Mouse (Mus musculus) forebrain, embryonic 13.5 days (tissue): Measurements from ENCODE around the gene Adamts14. TPM values are rescaled to one million over a fixed set of nuclear protein-coding genes. Genes with fewer than 3 reads are reported as not detected.

Source experiments
- ATAC-seq: fragments of 200-750 bp; cut with Nextera tagmentation; 2 replicates; pipeline ENCODE4 v1.8.0; 2017
- H3K27ac ChIP-seq: fragments of 300-500 bp; sonication (generic); 2 replicates; pipeline ENCODE4 v1.5.1; 2015; ENCODE audit warnings: inconsistent platforms, mild to moderate bottlenecking, moderate library complexity
- H3K27me3 ChIP-seq: fragments of 300-500 bp; sonication (generic); 2 replicates; pipeline ENCODE4 v1.6.1; 2015; ENCODE audit warnings: mild to moderate bottlenecking, inconsistent platforms
- H3K36me3 ChIP-seq: fragments of 300-500 bp; sonication (generic); 2 replicates; pipeline ENCODE4 v1.6.1; 2015; ENCODE audit warnings: mild to moderate bottlenecking, inconsistent platforms; ENCODE audit not compliant: poor library complexity, severe bottlenecking
- H3K4me1 ChIP-seq: fragments of 300-500 bp; sonication (generic); 2 replicates; pipeline ENCODE4 v1.6.1; 2015; ENCODE audit warnings: inconsistent platforms
- H3K4me2 ChIP-seq: fragments of 300-500 bp; sonication (generic); 2 replicates; pipeline ENCODE4 v1.6.1; 2015; ENCODE audit warnings: inconsistent platforms, mild to moderate bottlenecking, moderate library complexity
- H3K4me3 ChIP-seq: fragments of 300-500 bp; sonication (generic); 2 replicates; pipeline ENCODE4 v1.5.1; 2015; ENCODE audit warnings: mild to moderate bottlenecking, inconsistent platforms
- H3K9ac ChIP-seq: fragments of 300-500 bp; sonication (generic); 2 replicates; pipeline ENCODE4 v1.6.1; 2015; ENCODE audit warnings: mild to moderate bottlenecking, inconsistent platforms
- H3K9me3 ChIP-seq: fragments of 300-500 bp; sonication (generic); replicated peaks from 2 replicates; pipeline ENCODE4 v1.6.1; 2016; ENCODE audit warnings: inconsistent platforms
- WGBS: fragments of 180-500 bp; shearing (Covaris S2); methylation state at CpG from one replicate; pipeline ENCODE4 v1.1.7; 2015; 5-methylcytosine and 5-hydroxymethylcytosine counted together
- polyA plus RNA-seq: library from polyadenylated mRNA; unstranded; fragments of >200 nt; fragmentation: Nextera tagmentation; extraction: Ambion mirVana; gene quantifications from 2 replicates; pipeline ENCODE4 v1.2.1, GENCODE M21; 2015

Gene Adamts14
- polyA plus RNA-seq, 1 experiment from 2014 or later = 0.13 TPM

DNA sequence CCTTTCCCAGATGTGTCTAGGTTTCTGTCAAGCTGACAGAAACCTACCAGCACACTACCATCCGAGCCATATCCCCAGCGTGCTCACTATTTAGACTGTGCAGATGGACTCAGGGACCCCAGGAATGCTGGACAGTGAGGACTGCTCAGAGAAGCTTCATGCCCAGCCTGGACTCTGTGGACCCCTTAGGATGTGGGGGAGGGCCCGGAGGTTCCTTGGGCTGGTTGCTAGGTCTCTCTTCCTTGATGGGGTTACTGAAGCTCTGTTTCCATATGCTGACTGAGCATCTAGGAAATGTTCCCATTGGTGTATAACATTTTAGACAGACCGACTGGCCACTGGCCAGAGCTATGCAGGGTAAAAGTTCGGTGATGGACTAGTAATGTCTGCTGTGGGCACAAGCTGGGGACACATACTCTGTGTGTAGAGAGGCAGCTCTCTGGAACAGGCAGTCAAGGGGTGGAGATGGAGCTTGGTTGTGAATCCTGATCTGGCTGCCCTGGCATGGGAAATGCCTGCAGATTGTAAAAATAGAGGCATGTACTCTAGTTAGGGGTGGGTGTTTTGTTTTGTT, 77.4 kb downstream of the Adamts14 start:
- H3K4me3 ChIP-seq = no peak overlapping the region
- WGBS = 89% methylated on average over 5 of the region's 5 CpGs
- no peak overlapping the region for H3K4me2 ChIP-seq
- H3K9ac ChIP-seq = no peak overlapping the region
- H3K27me3 ChIP-seq = no peaks in the 10 kb centered on the region
- ATAC-seq = no peak
- H3K36me3 ChIP-seq = no peaks in the 10 kb centered on the region
- no peaks in the 10 kb centered on the region for H3K9me3 ChIP-seq
- H3K27ac ChIP-seq = no peak overlapping the region
- H3K4me1 ChIP-seq = no peaks in the 10 kb centered on the region

DNA sequence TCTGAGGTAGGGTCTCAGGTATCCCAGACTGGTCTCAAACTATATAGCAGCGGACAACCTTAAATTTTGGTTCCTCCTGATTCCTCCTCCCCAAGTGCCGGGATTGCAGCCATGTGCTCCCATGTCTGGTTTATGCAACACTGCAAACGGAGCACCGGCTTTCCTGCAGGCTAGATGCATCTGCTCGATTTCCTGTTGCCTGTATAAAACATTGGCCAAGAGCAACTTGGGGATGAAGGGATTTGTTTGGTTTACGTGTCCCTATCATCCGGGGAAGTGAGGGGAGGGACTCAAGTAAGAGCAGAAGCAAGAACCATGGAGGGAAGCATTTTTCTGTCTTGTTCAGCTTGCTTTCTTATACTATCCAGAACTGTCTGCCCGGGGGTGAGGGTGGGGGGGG, 78.0 kb downstream of the Adamts14 start:
- H3K9ac ChIP-seq = no peak overlapping the region
- no peak overlapping the region for H3K4me2 ChIP-seq
- H3K4me3 ChIP-seq = no peak overlapping the region
- H3K36me3 ChIP-seq = no peaks in the 10 kb centered on the region
- H3K27ac ChIP-seq = no peak overlapping the region
- H3K4me1 ChIP-seq = no peaks in the 10 kb centered on the region
- H3K9me3 ChIP-seq = no peaks in the 10 kb centered on the region
- ATAC-seq = no peak
- 90% methylated on average over 8 of the region's 8 CpGs for WGBS
- H3K27me3 ChIP-seq = no peaks in the 10 kb centered on the region

DNA sequence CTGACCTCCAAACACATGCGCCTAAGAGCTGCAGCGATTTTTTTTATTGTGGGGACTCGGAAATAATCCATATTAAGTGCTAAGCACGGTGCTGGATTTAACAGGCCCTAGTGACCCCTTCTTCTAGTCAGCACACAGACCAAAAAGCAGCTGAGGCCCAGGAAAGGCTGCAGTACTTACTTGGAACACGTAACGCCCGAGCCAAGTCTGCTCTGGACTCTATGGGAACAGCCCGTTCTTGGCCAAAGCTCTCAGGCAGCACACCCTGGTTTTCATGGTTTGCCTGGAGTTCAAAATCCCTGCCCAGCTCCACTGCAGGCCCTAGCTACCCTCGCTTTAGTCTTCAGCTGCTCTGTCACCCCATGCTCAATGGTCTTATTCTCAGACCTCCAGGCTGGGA, 78.6 kb downstream of the Adamts14 start:
- H3K4me2 ChIP-seq = no peak overlapping the region
- no peak for ATAC-seq
- no peak overlapping the region for H3K4me3 ChIP-seq
- H3K27me3 ChIP-seq = no peaks in the 10 kb centered on the region
- H3K36me3 ChIP-seq = no peaks in the 10 kb centered on the region
- H3K4me1 ChIP-seq = no peaks in the 10 kb centered on the region
- 84% methylated on average over 9 of the region's 9 CpGs for WGBS
- H3K9ac ChIP-seq = no peak overlapping the region
- no peak overlapping the region for H3K27ac ChIP-seq
- no peaks in the 10 kb centered on the region for H3K9me3 ChIP-seq

DNA sequence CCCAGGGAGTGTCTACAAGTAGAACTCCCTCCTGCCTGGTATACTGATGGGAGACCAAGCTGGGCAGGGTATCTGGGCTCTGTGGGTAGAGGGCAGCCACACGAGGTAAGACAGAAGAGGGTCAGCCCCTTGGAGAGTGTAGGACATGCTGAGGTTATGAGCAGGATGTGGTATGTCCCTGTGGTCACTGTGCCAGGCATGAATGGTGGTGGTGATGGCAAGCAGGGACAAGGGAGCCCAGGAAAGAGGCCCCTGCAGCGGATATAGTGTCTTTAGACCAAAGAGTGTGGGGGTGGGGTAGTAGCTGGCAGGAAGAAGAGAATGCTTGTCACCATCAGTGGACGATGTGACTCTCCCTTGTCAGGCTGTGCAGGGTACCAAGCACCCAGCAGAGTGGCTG, 85.2 kb downstream of the Adamts14 start:
- WGBS = 77% methylated on average over 3 of the region's 3 CpGs
- Histone ChIP-seq H3K9ac (no peak overlapping the region), H3K4me3 (no peak overlapping the region), H3K27ac (no peak overlapping the region), H3K4me2 (no peak overlapping the region), H3K36me3 (no peaks in the 10 kb centered on the region), H3K4me1 (no peaks in the 10 kb centered on the region), H3K27me3 (peaks cover 2% of the 10 kb centered on the region; the same call in 1 of the 2 replicates), H3K9me3 (no peaks in the 10 kb centered on the region)
- no peak for ATAC-seq

DNA sequence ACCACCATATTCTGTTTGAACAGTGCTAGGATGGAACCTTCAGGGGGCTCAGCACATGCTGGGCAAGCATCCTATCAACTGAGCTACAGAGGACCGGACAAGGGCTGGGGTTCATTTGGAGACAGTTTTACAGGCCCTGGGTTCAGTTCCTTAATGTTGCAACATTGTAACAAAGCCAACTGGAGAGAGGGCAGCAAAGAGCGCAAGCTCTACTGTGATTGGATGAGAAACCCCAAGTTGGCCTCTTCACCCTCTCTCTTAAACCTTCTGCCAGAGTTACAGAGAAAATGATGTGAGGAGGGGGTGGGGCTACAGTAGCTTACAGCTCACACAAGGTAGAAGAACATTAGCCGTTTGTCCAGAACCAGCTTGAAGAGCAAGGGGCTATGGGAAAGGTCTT, 86.2 kb downstream of the Adamts14 start:
- Histone ChIP-seq H3K9ac (no peak overlapping the region), H3K4me1 (no peaks in the 10 kb centered on the region), H3K27me3 (peaks cover 2% of the 10 kb centered on the region; the same call in 1 of the 2 replicates), H3K4me2 (no peak overlapping the region), H3K9me3 (no peaks in the 10 kb centered on the region), H3K27ac (no peak overlapping the region), H3K36me3 (no peaks in the 10 kb centered on the region), H3K4me3 (no peak overlapping the region)
- ATAC-seq = no peak
- 83% methylated on average over 3 of the region's 3 CpGs for WGBS

DNA sequence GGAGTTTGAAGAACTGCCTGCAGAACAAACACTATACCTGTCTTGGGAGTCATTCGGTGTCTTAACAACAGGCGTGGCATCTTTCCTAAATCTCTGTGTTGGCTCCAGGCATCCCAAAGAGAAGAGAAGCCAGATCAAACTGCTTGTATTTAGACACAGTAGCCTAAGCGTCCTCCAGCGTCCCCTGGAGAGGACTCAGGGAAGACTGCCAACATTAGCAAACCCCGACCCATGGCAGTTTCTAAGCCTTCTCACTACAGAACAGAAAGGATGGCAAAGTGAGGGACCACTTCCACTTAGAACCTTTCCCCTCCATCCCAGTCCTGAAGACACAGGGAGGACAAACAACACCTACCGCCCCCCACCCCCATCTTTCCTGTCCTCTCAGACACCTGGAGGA, 93.3 kb downstream of the Adamts14 start:
- WGBS = 77% methylated on average over 6 of the region's 6 CpGs

DNA sequence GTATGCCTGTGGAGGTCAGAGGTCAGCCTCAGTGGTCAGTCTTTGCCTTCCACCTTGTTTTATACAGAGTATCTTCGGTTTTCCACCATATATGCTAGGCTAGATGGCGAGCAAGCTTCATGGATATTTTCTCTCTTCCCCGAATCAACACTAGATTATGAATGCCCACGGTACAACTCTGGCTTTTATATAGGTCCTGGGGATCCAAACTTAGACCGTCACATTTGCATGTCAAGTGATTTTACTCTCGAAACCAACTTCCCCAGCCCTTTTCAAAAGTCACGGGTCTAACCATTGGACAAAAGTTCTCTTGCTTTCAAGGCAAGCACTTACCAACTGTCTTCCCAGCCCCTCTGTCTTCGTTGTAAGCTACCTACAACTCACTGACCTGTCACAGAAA, 94.6 kb downstream of the Adamts14 start:
- Histone ChIP-seq H3K27ac (no peak overlapping the region), H3K36me3 (no peaks in the 10 kb centered on the region), H3K9ac (no peak overlapping the region), H3K4me1 (no peaks in the 10 kb centered on the region), H3K4me3 (no peak overlapping the region), H3K9me3 (no peaks in the 10 kb centered on the region), H3K4me2 (no peak overlapping the region), H3K27me3 (no peaks in the 10 kb centered on the region)
- 85% methylated on average over 8 of the region's 8 CpGs for WGBS
- no peak for ATAC-seq

More for the DNA sequence above, 93.3 kb downstream of the Adamts14 start:
- H3K4me1 ChIP-seq = no peaks in the 10 kb centered on the region
- H3K27me3 ChIP-seq = no peaks in the 10 kb centered on the region
- no peak overlapping the region for H3K27ac ChIP-seq
- no peaks in the 10 kb centered on the region for H3K36me3 ChIP-seq
- no peak overlapping the region for H3K4me3 ChIP-seq
- no peak overlapping the region for H3K9ac ChIP-seq
- ATAC-seq = no peak
- no peak overlapping the region for H3K4me2 ChIP-seq
- H3K9me3 ChIP-seq = no peaks in the 10 kb centered on the region

DNA sequence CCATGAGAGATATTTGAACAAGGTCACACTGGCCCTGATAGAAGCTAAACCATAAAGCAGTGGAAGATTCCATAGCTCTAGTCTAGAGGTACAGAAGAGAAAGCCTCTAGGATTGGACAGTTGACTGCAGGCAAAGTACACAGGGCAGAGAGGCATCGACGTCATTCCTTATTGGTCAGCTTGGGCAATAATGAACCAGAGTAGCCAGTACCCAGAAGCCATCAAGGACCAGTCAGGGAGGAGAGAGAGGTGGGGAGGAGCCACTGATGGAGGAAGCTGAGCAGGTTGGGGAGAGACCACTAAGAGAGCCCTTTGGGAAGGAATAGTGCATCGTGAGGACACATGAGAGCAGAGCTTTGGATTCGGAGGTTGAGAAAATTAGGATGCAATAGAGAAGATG, 95.5 kb downstream of the Adamts14 start:
- Histone ChIP-seq H3K4me1 (no peaks in the 10 kb centered on the region), H3K9ac (no peak overlapping the region), H3K27me3 (no peaks in the 10 kb centered on the region), H3K4me3 (no peak overlapping the region), H3K4me2 (no peak overlapping the region), H3K9me3 (no peaks in the 10 kb centered on the region), H3K36me3 (no peaks in the 10 kb centered on the region), H3K27ac (no peak overlapping the region)
- ATAC-seq = no peak
- WGBS = 83% methylated on average over 4 of the region's 4 CpGs

DNA sequence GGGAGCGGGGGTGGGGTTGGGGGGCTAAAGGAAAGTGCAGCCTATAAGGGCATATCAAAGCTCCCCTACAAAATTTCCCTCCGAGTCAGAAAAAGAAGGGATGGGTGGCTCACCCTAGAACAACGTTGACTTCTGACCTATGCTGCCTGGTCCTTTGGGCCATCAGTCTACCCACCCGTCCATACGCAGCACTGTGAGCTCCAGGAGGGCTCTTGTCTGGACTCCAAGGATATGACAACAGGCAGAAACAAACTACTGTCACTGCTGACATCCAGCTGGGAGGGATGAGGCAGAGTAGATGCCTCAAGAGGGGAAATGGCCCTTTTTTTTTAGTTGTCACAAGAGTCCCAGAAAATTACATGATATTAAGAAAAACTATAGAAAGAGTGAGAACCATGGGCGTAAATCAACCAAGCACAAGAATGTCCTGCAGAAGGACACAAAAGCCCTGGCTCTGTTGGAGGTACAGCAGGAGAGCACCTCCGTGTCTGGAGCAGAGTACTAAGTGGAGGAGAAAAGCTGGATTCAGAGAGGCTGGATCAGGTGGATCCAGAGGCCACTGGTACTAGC, 96.9 kb downstream of the Adamts14 start:
- H3K4me2 ChIP-seq = peak overlapping the region; percentile 35
- no peak for ATAC-seq
- WGBS = 44% methylated on average over 7 of the region's 7 CpGs

DNA sequence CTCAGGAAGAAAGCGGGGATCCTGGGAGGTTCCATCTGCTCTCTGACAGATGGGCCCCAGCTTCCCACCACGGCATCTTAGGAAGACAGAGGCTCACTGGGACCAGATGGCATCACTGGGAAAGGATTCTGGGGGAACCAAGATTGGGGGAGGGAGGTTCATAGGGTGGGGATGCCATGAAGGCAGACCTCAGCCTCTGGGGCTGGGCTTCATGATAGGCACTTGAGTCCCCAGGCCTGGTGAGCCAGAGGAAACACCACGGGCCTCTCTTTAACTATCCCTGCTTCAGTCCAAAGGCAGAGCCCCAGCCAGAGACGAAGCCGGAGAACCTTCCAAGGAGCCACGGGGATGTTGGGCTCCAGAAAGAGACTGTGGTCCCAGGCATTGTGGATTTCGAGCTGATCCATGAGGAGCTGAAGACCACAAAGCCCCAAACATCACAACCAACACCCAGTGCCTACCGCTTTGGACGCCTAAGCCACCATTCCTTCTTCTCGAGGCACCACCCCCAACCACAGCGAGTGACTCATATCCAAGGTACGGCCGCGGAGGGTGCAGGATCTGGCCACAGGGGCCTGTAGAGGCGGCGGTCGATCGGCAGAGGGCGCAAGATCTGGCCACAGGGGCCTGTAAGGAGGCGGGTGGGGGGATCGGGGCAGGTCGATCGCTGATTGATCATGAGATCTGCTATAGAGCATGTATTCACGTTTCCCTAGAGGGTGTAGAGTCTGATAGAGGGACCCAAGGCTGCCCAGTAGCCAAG, 97.6 kb downstream of the Adamts14 start:
- H3K27me3 ChIP-seq = no peaks in the 10 kb centered on the region
- no peak for ATAC-seq
- H3K9me3 ChIP-seq = no peaks in the 10 kb centered on the region
- no peak overlapping the region for H3K27ac ChIP-seq
- no peak overlapping the region for H3K9ac ChIP-seq
- H3K4me1 ChIP-seq = no peaks in the 10 kb centered on the region
- H3K4me3 ChIP-seq = no peak overlapping the region
- WGBS = 18% methylated on average over 24 of the region's 24 CpGs
- no peaks in the 10 kb centered on the region for H3K36me3 ChIP-seq
- peak overlapping the region; percentile 35 for H3K4me2 ChIP-seq

More for the DNA sequence above, 96.9 kb downstream of the Adamts14 start:
- H3K4me3 ChIP-seq = no peak overlapping the region
- H3K9ac ChIP-seq = no peak overlapping the region
- no peaks in the 10 kb centered on the region for H3K9me3 ChIP-seq
- no peaks in the 10 kb centered on the region for H3K36me3 ChIP-seq
- H3K27me3 ChIP-seq = no peaks in the 10 kb centered on the region
- H3K4me1 ChIP-seq = no peaks in the 10 kb centered on the region
- no peak overlapping the region for H3K27ac ChIP-seq

DNA sequence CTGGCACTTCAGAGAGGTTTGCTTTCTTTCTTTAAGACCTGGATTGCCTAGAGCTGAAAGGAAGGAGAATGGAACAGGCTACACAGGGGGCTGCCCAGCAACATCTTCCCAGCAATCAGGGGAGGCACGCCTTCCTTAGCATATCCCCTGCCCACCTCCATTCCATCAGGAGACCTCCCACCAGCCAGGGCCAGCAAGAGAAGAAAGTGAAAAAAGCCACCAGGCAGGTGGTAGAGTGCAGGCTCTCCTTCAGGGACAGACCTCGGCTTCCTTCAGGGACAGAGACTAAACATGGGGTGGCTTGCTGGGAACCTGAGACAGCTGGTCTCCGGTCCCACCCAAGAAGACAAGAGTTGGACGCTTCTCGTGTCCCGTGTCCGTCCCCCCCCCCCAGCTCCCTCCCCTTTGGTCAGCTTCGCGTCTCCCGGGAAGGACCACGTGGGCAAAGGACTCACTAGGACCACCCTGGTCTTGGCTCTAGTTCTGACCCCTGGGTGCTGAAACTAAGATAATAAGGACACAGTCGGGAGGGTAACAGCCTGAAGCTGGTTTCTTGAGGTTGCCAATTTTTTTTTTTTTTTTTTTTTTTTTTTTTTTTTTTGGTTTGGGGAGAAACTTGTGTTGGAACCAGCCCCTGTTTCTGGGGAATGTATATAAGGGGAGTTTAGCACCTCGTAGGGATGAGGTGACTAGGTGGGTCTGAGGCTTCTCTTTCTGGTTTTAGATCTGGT, 98.4 kb downstream of the Adamts14 start:
- 51% methylated on average over 13 of the region's 13 CpGs for WGBS
- no peaks in the 10 kb centered on the region for H3K9me3 ChIP-seq
- H3K27ac ChIP-seq = no peak overlapping the region

DNA sequence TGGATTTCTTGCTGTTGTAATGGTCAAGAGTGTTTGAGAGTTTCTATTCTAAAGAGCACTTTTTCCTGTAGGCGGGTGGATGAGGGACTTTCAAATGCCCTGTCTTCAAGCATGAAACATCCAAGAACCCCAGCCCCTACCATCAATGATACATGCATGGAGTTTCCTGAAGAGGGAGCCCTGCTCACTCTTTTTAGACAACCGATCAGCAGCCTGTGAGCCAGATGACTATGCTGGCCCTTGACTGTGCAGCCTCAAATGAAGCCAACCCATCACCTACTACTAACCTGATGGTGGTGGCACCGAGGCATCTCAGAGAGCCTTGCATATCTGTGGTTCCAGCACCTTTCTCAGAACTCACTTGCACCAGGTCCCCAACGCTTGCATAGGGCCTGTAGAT, 100.7 kb downstream of the Adamts14 start:
- ATAC-seq = no peak
- no peak overlapping the region for H3K9ac ChIP-seq
- H3K27ac ChIP-seq = no peak overlapping the region
- WGBS = 82% methylated on average over 4 of the region's 4 CpGs
- H3K4me3 ChIP-seq = no peak overlapping the region
- H3K36me3 ChIP-seq = no peaks in the 10 kb centered on the region
- no peaks in the 10 kb centered on the region for H3K4me1 ChIP-seq
- no peak overlapping the region for H3K4me2 ChIP-seq
- H3K27me3 ChIP-seq = no peaks in the 10 kb centered on the region
- H3K9me3 ChIP-seq = no peaks in the 10 kb centered on the region

More for the DNA sequence above, 98.4 kb downstream of the Adamts14 start:
- Histone ChIP-seq H3K9ac (no peak overlapping the region), H3K4me2 (no peak overlapping the region), H3K4me1 (no peaks in the 10 kb centered on the region), H3K36me3 (no peaks in the 10 kb centered on the region), H3K27me3 (no peaks in the 10 kb centered on the region), H3K4me3 (no peak overlapping the region)
- no peak for ATAC-seq
